Mouse (Mus musculus): ENCODE measurements around the gene Mia. TPM values are rescaled to one million over a fixed set of nuclear protein-coding genes. Genes with fewer than 3 reads are reported as not detected.

The Mia gene
- total RNA-seq, 2 experiments from 2014 or later: not detected

DNA sequence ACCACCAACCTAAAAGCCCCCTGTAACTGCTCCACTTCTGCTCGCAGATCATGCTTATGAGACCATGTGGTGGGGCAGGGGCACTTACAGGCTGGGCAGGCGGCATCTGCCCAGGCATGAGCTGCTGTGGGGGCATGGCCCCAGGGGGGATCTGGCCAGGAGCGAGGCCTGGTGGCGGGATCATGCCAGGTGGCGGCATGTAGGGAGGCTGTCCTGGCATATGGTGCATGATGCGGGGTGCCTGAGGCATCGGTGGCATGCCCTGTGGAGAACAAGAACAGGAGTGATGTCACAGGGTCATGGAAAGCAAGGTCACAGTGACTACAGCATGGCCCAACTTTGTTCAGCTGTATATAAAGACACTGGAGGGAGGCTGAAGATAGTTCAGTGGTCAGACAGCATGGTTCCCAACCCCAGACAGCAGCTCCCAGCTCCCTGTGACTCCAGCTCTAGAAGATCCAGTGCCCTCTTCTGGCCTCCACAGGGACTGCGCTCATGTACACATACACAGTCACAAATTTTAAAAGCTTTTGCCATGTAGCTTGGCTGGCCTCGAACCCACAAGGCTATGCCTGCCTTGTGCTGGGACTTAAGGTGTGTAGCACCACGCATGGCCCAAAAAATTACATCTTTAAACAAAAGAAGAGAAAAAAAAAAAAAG, 8.4 kb upstream of the Mia start:
- ATAC-seq (replicated peaks; ENCODE audit: poor library complexity): peak; percentile 38; the same call in 1 of the 2 replicates

DNA sequence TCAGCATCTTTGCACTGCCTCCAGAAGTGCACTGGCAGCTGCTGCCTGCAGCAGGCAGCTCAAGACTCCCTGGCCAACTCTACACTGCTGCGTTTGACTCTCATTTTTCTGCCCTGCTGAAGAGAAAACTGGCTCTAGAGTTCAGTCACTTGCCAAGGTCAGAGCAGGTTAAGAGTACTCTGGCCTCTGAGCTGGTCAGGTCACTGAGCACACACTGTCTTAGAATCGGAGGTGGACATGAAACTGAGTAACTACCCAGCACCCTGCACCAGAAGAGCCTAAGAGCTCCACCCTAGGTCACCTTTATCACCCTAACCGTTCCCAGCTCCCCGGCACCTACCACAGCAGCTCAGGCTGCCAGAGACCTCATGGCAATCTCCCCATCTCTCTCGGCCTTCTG, 5.0 kb upstream of the Mia start:
- no peak for ATAC-seq (replicated peaks; ENCODE audit: poor library complexity)

DNA sequence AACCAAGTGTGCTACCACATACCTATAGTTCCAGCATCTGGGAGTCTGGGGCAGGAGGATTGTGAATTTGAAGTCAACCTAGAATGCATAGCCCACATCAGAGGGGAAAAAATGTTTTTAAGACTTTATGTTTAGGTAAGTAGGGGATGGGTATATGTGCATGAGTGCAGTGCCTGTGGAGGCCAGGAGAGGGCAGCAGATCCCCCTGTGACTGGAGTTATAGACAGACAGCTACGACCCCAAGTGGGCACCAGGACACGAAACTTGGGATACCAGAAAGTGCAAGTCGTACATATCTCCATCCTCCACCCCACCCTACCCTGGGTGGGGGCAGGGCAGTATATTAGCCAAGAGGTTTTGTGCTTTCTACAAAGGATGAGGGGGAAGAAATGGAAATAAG, 4.0 kb upstream of the Mia start:
- ATAC-seq (replicated peaks; ENCODE audit: poor library complexity): peak; percentile 96

DNA sequence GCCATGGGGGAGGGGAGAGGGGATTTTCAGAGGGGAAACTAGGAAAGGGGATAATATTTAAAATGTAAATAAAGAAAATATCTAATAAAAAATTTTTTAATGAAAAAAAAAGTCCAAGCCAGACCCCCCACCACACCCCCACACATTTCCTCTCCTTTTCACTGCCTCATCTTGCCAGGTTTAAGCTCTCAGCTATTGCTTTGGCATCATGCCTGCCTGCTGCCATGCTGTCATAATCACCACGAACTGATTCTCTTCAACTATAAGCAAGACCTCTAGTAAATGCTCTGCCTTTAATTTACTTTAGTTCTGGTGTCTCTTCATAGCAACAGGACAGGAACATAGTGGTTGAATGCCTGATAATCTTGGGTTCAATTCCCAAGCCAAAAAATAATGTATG, 1.5 kb upstream of the Mia start:
- no peak for ATAC-seq (replicated peaks; ENCODE audit: poor library complexity)

DNA sequence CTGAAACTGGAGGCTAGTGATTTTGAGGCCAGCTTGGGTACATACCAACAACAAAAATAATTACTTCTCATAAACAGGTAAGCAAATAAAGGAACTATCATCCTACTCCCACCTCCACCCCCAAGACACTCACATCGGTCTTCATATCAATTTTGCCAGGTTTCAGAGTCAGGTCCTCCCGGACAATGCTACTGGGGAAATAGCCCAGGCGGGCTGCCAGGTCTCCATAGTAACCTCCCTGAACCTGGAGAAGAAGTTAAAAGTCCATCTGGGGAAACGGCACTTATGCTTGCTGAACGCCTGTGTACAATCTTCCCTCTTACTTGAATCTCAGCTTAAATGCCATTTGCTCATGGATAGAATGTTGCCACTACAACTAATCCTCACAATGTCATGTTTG, 921 bp downstream of the Mia start:
- no peak for ATAC-seq (replicated peaks; ENCODE audit: poor library complexity)

DNA sequence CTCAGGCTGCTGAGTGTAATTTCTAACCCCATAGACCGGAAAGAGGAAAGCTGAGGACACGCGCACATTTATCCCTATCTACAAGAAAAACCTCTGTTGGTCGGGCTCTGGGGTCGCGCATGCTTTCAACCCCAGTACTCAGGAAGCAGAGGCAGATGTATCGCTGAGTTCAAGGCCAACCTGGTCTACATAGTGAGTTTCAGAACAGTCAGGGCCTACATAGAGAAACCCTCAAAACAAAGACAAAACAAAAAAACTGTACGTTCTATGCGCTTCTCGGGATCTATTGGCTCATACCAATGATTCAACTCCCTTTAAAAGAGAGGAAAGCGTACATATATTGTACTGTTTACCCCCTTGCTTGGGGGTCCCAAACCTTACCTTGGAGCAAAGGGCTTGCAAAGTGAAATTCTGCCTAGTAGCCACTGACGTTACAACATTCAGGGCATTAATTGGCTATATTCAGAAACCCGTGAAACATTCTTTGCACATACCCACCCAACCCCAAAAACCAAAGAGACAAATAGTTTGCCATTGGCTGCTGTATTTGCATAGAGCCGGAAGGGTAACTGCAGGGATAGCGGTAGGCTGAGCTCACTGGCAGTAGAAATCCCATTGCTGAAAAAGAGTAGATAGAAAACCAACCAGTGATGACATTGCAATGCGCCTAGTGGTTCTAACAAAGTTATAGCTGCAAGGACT, 1.6 kb downstream of the Mia start:
- no peak for ATAC-seq (replicated peaks; ENCODE audit: poor library complexity)

DNA sequence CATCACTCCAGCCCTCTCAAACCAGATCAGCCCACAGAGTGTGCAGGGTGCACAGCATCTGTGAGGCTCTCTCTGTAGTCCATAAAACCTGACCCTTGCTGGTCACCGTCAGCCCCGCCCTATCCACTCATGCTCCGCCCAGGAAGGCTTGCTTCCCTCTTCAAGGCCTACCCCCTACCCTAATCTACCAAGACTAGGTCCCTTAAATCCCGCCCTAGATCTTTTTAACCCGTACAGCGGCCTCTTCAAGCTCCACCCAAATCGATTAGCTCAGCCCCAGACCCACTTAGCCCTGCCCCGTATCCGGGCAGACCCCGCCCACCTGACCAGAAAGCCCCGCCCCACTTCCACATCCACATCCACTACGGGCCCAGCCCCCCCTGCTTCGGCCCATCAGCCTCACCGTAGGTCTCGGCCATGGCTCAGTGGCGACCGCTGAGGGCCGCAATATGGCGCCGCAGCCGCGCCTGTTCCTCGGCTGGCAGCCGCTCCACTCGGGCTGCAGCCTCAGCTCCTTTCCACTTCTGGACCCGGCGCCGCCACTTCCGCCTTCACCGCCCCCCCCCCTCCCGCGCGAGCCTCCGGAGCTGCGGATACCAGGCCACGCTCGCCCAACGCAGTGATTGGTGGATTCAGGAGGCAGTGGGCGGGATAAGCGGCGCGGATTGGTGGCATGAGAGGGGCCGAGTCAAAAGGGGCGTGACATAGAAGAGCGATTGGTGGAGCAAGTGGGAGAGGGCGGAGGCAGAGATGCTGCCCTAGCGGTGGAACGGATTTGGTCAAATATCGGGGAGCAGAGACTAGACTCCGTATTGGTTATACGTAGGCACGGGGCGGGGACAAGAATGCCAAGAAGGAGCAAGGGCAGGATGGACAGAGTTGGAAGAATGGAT, 2.4 kb downstream of the Mia start, which contains the start of gene Rab4b:
Rab4b (minus strand) TSS at position 573 of the 893 bp plus-strand sequence.
- ATAC-seq (replicated peaks; ENCODE audit: poor library complexity): peak; percentile 91

DNA sequence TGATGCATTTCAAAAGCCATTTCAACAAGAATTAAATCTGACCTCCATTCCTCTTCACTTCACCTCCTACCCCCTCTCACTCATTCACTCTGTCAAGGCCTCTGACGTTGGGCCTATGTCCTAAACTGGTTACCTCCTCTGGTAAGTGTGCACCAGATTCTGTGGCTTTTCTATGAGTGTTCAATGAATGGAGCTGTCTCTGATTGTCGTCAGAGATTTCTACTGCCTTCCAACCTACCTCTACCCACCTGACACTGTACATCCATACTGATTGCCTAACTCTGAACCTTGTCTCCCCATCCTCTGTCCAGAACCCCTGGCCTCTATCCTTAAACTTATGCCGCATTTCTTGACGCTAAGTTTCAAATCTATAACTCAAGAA, 3.0 kb downstream of the Mia start:
- ATAC-seq (replicated peaks; ENCODE audit: poor library complexity): peak; percentile 1; the same call in 1 of the 2 replicates

DNA sequence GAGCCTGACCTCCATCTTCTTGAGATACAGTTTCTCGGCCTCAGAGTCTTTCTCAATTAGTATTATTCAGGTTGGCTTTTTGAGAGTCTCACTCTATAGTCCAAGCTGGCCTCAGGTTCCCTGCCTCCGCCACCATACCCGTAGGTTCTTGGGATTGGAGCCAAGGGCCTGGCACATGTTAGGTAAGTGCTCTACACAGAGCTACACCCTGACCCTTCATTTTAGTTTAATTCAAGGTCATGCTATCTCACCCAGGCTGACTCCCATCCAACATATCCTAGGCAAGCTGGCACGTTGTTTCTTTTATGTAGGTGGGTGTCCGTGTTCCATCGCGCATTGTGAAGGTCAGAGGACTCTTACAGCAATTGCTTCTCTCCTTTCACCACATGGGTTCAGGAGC, 6.1 kb downstream of the Mia start:
- ATAC-seq (replicated peaks; ENCODE audit: poor library complexity): no peak

DNA sequence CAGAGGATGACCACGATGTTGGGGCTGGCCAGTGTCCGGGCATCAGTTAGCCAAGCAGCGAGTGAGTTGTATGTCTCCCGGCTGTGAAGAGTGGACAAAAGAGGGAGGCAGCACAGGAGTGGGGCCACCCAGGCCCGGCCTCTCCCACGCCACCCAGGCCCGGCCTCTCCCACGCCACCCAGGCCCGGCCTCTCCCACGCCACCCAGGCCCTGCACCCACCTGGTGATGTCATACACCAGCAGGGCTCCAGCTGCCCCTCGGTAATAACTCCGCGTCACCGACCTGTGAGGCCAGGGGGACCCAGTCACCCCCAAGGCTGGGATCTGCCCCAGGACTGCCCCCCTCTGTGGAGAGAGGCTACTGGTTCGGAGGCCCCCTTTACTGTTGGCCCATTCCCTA, 6.5 kb downstream of the Mia start:
- no peak for ATAC-seq (replicated peaks; ENCODE audit: poor library complexity)

DNA sequence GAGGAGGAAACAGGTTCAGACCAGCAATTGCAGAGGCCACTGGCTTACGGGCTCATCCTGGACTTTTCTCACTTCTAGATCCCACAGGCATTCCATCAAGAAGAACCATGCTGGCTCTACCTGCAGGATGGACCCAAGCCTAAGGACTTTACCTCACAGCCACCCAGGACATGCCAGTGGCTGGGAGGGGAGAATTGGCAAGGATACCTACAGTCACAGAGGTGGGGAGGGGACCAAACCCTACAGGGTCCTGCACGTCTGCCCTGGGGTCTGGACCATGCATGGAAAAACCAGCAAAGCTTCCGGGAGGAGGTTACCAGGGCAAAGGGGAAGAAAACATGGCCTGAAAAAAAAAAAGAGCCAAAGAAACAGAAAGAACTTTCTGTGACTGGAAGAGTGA, 10.0 kb downstream of the Mia start:
- ATAC-seq (replicated peaks; ENCODE audit: poor library complexity): no peak

DNA sequence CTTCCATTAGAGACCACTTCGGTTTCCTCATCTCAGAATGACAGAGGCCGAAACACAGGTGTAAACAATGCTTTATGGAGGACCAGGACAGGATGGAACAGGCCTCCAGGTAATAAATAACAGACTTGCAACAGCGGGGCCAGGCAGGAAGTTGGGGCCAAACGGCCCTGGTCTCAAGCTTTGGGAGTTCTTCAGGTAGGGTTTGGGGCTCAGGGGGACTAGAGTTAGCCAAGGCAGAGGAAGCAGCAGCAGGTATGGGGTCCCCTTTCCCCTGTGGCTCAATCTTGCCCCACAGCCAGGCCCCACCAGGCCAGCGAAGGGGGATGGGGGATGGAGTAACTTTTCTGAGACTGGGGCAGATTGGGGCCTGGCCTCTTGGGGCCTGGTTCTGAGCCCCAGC, 12.6 kb downstream of the Mia start:
- ATAC-seq (replicated peaks; ENCODE audit: poor library complexity): no peak

DNA sequence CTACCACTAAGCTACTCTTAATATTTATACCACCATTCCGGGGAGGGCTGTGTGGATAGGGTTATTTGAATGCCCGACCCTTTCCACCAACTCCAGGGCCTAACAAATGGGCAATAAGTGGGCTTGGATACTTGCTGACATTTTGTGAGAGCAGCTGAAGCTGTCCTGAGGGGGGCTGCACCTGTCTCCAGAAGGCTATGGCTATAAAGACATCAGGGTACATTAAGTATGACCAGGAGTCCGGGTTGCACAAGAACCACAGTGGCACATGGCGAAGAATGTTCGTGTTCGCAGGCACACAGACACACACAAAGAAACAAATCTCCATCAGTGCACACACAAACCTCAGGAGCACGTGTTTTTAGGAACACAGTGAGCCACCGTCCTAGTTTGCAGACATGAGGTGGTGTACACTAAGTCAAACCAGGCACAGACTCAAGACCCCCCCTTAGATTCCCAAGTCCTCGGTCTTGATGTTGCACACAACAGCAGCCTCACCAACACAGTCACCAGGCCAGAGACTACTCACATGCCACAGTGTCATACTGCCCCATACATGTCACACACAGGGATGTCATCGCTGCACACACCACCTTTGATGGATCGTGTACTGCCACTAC, 13.4 kb downstream of the Mia start:
- ATAC-seq (replicated peaks; ENCODE audit: poor library complexity): peak; percentile 2

DNA sequence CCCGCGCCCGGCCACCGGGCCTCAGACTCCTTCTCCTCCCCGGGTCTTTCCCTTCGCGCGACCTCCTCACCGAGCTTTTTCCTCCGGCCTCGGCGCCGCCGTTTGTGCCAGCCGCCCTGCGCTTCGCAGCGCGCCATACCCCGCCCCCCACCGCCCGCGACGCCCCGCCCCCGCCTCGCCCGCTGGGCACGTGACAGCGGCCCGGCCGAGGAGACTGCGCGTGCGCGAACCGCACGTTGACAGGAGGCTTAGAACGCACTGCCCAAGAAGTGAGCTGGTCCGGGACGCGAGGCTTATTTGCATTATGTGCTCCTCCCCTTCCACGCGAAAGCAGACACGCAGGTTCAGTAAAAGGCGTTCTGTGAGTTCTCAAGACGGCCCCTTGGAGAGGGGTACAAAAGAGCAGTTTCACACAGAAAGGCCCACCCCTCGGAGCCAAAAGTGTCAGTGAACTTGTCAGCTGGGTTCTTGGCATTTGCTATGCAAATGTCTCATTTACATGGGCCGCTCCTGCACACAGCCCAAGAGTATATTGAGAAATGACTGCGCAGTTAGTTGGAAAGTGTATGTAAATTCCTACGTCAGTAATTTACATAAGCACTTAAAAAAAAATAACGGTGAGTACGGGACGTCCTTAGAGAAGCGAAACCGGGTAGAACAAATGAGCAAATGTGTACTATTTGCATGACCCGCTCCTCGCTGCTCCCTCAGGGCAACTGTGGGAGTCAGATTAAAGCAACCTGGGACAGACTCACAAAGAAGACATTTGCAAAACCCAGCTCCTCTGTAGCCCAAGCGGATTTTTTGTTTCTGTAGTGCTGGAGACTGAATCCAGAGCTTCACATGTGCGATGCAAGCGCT, 14.1 kb downstream of the Mia start, which contains the start of gene Egln2:
Egln2 (minus strand) TSS at position 189 of the 861 bp plus-strand sequence.
- ATAC-seq (replicated peaks; ENCODE audit: poor library complexity): peak; percentile 66

DNA sequence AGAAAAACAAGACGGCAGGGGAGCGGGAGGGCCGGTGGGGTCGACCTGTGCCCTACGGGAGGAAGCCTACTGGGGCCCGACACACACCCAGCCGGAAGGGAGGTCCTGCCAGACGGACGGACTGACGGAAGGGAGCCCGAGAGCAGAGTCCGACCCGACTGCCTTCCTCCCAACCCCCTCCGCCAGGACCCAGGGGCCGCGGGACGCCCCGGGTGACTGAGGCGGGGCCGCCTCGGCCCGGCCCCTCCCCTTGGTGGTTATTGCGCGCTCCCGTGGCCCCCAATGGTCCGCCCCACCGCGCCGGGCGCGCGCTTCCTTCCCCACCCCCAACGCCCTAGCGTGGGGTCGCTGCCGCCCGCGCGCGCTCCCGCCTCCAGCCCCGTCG, 14.7 kb downstream of the Mia start:
- peak; percentile 66 for ATAC-seq (replicated peaks; ENCODE audit: poor library complexity)

DNA sequence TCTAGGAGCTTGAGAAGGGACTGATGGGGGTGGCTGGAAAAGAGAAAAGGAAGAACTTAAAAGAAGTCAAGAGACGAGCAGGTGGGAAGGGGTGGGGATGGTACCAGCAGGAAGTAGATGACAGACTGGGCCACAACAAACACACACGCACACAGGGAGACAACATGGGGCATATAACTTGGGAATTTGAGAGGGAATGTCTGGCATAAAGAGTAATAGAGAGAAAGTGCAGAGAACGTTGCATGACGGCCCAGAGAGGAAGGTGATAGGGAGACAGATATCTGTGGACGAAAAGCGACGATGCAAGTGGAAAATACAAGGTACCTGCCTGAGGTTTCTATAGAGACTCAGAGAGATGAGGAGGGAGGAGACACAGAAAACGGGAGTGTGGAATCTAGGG, 15.3 kb downstream of the Mia start:
- ATAC-seq (replicated peaks; ENCODE audit: poor library complexity): no peak

DNA sequence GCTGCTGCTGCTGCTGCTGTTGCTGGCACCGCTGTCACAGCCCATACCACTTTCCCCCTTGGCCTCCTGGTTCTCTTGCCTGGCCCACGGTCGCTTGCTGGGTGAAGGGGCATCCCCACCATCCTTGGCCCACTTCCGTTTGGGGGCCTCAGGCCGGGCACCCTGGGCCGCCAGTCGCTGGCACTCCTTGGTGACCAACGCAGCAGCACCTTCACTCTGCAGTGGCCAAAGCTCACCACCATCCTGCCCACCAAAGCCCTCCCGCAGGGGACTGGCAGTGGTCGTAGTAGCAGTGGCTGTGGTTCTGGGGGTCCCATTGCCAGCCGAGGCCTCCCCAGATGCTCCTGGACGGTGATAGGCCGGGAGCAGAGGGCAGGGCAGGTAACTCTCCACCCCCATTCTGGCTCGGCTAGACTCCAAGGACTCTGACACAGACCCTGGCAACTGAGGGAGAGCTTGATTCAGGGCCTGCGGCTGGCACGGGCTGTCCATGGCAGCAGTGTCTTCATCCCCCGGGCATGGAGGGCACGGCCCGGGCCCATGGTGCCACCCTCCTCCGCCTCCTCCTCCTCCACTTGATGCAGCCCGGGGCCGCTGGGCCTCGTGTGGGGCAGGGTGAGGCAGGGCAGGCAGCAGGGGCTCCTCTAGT, 15.8 kb downstream of the Mia start:
- no peak for ATAC-seq (replicated peaks; ENCODE audit: poor library complexity)

DNA sequence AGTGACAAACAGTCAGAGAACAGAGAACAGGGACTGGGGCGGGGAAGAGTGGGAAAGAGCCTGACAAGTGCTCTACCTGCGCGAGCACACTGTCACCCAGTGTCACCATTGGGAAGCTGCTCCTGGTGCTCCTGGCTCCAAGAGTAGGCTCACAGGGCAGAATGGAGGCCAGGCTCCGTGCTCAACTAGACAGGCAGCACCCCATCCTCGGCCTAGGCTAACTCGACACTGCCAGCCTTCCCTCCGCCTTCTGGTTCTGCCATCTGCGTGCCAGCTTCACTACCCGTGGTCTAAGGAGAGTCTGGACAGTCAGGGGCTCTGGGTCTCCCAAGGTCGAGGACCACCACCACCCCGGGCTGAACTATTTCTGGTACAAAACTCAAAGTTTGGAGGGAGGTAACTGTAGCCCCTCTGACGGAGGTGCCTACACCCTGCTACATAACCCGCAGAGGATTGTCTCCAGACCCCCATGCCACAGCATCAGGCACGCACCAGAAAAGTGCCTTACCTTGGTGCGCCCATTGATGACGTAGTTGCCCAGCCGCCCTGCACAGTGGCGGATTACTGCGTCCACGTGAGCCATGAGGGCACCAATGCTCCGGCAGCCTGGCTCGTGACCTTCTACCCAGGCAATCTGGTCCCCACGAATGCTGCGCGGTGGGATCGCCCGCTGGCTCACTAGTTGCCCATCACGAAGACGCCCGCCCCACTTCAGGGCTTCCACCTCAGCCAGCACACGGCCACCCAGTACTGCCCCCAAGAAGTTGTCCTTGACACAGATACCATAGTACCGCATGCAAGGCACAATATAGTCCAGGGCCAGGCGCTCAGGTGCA, 16.6 kb downstream of the Mia start:
- no peak for ATAC-seq (replicated peaks; ENCODE audit: poor library complexity)

DNA sequence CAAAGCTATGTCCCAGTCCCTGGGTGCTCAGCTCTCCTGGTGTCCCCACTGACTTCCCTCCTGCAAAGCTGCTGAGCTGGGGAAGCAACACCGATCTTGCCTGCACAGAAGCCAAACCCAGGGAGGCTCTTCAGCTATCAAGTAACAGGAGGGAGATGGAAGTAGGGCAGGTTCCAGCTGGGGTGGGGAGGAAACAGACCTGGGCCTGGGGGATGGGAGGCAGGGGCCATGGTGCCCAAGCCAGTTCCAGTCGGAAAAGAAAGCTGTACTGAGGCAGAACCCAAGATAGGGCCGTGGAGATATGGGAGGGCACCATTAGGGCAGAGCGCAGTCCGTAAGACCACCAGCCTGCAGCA, 17.5 kb downstream of the Mia start:
- ATAC-seq (replicated peaks; ENCODE audit: poor library complexity): no peak
